Mouse (Mus musculus) heart, embryonic 16.5 days (tissue): ENCODE measurements around the gene A630001G21Rik. TPM values are rescaled to one million over a fixed set of nuclear protein-coding genes. Genes with fewer than 3 reads are reported as not detected.
A peak's percentile ranks its signal among the peaks of the same experiment; 100 is the strongest.

Source experiments
- ATAC-seq: fragments of 200-750 bp; cut with Nextera tagmentation; replicated peaks from 2 replicates; pipeline ENCODE4 v1.8.0; 2017; ENCODE audit warnings: moderate number of reproducible peaks; ENCODE audit not compliant: insufficient read depth, low FRiP score; ENCODE audit errors: extremely low read depth
- H3K27ac ChIP-seq: fragments of 300-500 bp; sonication (generic); 2 replicates; pipeline ENCODE4 v1.5.1; 2014; ENCODE audit warnings: mild to moderate bottlenecking, low read length, control low read depth, moderate library complexity
- H3K27me3 ChIP-seq: fragments of 300-500 bp; sonication (generic); 2 replicates; pipeline ENCODE4 v1.6.1; 2014; ENCODE audit warnings: low read length, mixed read lengths; ENCODE audit not compliant: control insufficient read depth, insufficient read depth
- H3K36me3 ChIP-seq: fragments of 300-500 bp; sonication (generic); 2 replicates; pipeline ENCODE4 v1.6.1; 2014; ENCODE audit not compliant: control insufficient read depth, insufficient read depth
- H3K4me1 ChIP-seq: fragments of 300-500 bp; sonication (generic); 2 replicates; pipeline ENCODE4 v1.6.1; 2014; ENCODE audit warnings: low read length, mixed read lengths; ENCODE audit not compliant: control insufficient read depth, insufficient read depth
- H3K4me2 ChIP-seq: fragments of 300-500 bp; sonication (generic); 2 replicates; pipeline ENCODE4 v1.6.1; 2014; ENCODE audit warnings: low read depth, mild to moderate bottlenecking, control low read depth, low read length
- H3K4me3 ChIP-seq: fragments of 300-500 bp; sonication (generic); 2 replicates; pipeline ENCODE4 v1.5.1; 2014; ENCODE audit warnings: mild to moderate bottlenecking, control low read depth, low read length
- H3K9ac ChIP-seq: fragments of 300-500 bp; sonication (generic); 2 replicates; pipeline ENCODE4 v1.6.1; 2014; ENCODE audit warnings: low read length, control low read depth
- H3K9me3 ChIP-seq: fragments of 300-500 bp; sonication (generic); replicated peaks from 2 replicates; pipeline ENCODE4 v1.6.1; 2016; ENCODE audit warnings: low read length; ENCODE audit not compliant: control insufficient read depth
- WGBS: fragments of 180-500 bp; shearing (Covaris S2); extraction: QIAGEN DNeasy Blood & Tissue Kit; methylation state at CpG from one replicate; pipeline ENCODE4 v1.1.7; 2014; 5-methylcytosine and 5-hydroxymethylcytosine counted together
- polyA plus RNA-seq: library from polyadenylated mRNA; unstranded; fragments of >200 nt; fragmentation: Nextera tagmentation; extraction: Ambion mirVana; gene quantifications from 2 replicates; pipeline ENCODE4 v1.2.1, GENCODE M21; 2015

Gene A630001G21Rik
- polyA plus RNA-seq, 1 experiment from 2014 or later = 2.6 TPM

DNA sequence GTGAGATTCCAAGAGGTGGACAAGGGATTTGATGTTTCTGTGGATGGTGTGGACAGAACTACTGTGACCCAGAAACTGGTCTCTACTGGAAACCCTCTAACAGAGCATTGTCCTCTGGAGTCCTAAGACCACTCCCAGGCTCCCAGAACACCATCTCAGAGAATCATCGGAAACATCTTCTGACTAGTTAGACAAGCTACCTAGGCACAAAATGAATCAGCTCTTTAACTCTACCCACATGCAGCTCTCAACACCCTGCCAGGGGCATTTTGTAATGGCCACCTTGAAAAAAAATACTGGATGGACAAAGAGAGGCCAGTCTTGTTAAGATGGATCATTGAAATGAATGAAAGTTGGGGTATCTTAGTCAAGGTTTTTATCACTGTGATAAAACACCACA is 72.9 kb downstream of the A630001G21Rik start:
- Histone ChIP-seq H3K9me3 (no peaks in the 10 kb centered on the region), H3K4me3 (no peak overlapping the region), H3K4me1 (peaks cover 5% of the 10 kb centered on the region; the same call in 1 of the 2 replicates), H3K27ac (no peak overlapping the region), H3K36me3 (no peaks in the 10 kb centered on the region), H3K4me2 (no peak overlapping the region), H3K9ac (no peak overlapping the region), H3K27me3 (no peaks in the 10 kb centered on the region)
- WGBS = 93% methylated on average over 1 of the region's 1 CpGs
- no peak for ATAC-seq

DNA sequence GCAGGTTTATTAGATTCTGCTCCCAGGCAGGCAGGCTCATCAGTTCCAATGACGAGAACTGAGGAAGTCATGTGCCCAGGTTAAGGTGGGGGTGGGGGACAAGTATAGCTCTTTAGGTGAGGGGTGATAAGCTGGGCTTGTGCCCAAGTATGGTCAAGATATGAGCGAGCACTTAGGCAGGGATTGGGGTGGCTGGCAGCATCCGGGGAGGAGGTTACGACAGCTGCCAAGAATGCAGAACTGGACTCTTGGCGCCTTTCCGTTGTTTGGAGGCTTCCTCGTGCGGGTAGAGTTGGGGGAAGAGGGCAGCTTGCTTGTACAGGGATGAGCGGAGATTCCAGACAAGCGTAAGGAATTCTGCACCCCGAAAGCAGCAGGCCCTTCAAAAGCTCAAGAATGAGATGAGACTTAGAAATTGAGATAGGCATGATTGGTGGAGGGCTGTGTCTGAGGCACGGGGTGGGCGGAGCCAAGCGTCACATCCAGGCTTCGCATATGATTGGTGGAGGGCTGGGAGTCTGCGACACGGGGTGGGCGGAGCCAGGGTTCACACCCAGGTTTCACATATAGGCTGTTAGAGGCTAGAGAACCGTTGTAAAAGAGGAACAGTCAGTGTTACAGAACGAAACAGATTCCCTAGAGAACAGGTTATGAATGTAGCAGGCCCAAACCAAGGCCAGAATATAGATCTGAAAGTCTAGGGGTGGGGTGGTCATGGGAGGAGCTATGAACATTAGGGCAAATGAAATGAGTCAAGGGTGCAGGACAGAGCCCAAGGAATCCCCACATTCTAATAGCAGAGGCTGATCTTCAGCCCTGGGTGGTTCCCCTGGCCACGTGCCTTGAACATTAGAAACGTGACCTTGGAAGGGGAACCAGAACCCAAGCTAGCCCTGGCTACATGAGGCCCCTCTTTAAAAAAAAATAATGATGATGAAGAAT is 74.9 kb downstream of the A630001G21Rik start:
- WGBS = 9% methylated on average over 22 of the region's 22 CpGs
- Histone ChIP-seq H3K9ac (peak overlapping the region; percentile 62), H3K4me2 (peak overlapping the region; percentile 76), H3K36me3 (no peaks in the 10 kb centered on the region), H3K27me3 (no peaks in the 10 kb centered on the region), H3K4me3 (peak overlapping the region; percentile 50), H3K27ac (peak overlapping the region; percentile 91), H3K4me1 (peaks cover 5% of the 10 kb centered on the region; the same call in 1 of the 2 replicates), H3K9me3 (no peaks in the 10 kb centered on the region)
- ATAC-seq = peak; percentile 97

- H3K9ac ChIP-seq = no peak overlapping the region
- no peaks in the 10 kb centered on the region for H3K9me3 ChIP-seq
- H3K36me3 ChIP-seq = no peaks in the 10 kb centered on the region
- peak overlapping the region; percentile 91 for H3K27ac ChIP-seq
- H3K4me1 ChIP-seq = peaks cover 5% of the 10 kb centered on the region; the same call in 1 of the 2 replicates
- no peak for ATAC-seq
- no peaks in the 10 kb centered on the region for H3K27me3 ChIP-seq
- H3K4me2 ChIP-seq = no peak overlapping the region
- WGBS = 70% methylated on average over 4 of the region's 4 CpGs
- no peak overlapping the region for H3K4me3 ChIP-seq
These were observed 75.9 kb downstream of the A630001G21Rik start for GRCm38 (mm10) chr1:85702531-85702930.

DNA sequence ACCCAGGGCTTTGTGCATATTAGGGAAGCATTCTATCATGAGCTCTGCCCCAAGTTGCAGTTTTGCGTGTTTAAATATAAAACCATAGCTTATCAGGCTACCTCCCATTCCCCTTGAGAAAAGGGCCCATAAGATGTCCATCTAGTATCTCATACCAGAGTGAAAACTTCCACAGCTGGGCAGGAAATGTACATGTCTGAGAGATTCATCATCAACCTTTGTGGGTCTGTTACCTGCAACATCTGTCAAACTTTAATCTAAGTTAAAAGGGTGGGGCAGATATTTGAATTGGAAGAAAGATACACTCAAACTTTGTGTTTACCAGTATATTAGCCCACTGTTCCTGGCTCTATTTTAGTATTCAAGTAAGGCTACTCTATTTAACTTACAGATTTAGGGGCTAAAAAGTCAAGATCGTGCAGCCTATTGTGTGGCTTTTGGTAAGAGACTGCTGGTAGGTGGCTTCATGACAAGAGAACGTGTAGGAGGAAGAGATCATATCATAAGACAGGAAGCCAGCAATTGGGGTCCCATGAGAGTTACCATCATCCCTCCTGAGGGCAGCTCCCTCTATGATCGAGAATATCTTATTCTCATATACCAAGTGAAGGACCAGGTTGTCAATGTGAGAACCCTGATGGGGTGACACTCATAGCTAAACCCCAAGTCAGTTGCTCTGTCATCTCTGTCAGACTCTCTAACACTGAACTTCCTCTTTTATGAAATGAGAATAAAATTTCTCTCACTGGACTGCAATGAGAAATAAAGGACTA is 80.5 kb downstream of the A630001G21Rik start:
- Histone ChIP-seq H3K27ac (no peak overlapping the region), H3K9me3 (no peaks in the 10 kb centered on the region), H3K36me3 (no peaks in the 10 kb centered on the region), H3K4me3 (no peak overlapping the region), H3K4me1 (peaks cover 5% of the 10 kb centered on the region), H3K27me3 (no peaks in the 10 kb centered on the region), H3K4me2 (no peak overlapping the region), H3K9ac (no peak overlapping the region)
- no peak for ATAC-seq
- WGBS = 72% methylated on average over 4 of the region's 4 CpGs

DNA sequence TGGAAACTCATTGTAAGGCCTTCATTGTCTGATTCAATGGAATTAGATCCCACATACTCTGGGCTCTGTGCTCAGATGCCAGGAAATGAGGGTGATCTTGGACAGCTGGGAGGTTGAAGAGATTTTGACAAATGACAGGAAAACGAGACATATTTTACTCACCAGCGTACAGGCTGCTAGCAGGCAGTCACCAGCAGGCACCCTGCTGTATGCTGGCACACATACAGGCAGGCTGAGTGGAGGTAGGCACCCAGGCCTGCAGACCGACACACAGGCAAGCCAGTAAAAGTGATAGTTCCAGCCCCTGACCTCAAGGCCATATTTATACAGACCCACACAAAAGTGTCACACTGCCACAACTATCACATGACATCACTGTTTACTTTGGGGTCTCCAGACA is 82.8 kb downstream of the A630001G21Rik start:
- WGBS = 64% methylated on average over 3 of the region's 3 CpGs
- H3K4me3 ChIP-seq = no peak overlapping the region
- peaks cover 2% of the 10 kb centered on the region; the same call in 1 of the 2 replicates for H3K4me1 ChIP-seq
- ATAC-seq = no peak
- H3K27ac ChIP-seq = no peak overlapping the region
- no peak overlapping the region for H3K4me2 ChIP-seq
- no peaks in the 10 kb centered on the region for H3K9me3 ChIP-seq
- no peaks in the 10 kb centered on the region for H3K27me3 ChIP-seq
- H3K36me3 ChIP-seq = no peaks in the 10 kb centered on the region
- H3K9ac ChIP-seq = no peak overlapping the region

- no peaks in the 10 kb centered on the region for H3K9me3 ChIP-seq
- no peak for ATAC-seq
- H3K4me2 ChIP-seq = no peak overlapping the region
- H3K9ac ChIP-seq = no peak overlapping the region
- H3K27me3 ChIP-seq = no peaks in the 10 kb centered on the region
- H3K27ac ChIP-seq = peak overlapping the region; percentile 14
- 48% methylated on average over 3 of the region's 3 CpGs for WGBS
- H3K4me3 ChIP-seq = no peak overlapping the region
- H3K36me3 ChIP-seq = no peaks in the 10 kb centered on the region
- H3K4me1 ChIP-seq = peaks cover 2% of the 10 kb centered on the region; the same call in 1 of the 2 replicates
These were observed 85.2 kb downstream of the A630001G21Rik start for GRCm38 (mm10) chr1:85693280-85693679.

DNA sequence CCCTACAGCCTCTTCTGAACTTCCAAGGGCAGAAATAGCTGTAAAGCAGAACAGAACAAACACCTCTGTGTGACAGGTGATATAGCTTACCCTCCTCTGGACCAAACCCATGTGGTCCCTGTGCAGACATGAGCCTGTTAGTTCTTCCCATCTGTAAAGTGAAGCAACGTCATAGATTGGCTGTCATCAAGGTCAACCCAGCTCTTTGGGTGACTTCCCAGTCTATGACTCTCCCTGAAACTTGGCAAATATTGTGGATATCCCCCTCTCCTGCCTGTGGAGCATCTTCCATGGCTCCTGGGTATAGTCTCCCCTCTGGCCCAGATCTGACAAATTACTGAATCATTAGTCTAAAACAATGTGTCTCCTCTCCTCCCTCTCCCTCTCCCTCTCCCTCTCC is 86.2 kb downstream of the A630001G21Rik start:
- H3K27me3 ChIP-seq = no peaks in the 10 kb centered on the region
- H3K27ac ChIP-seq = no peak overlapping the region
- H3K9ac ChIP-seq = no peak overlapping the region
- H3K4me2 ChIP-seq = no peak overlapping the region
- peaks cover 6% of the 10 kb centered on the region; the same call in 1 of the 2 replicates for H3K4me1 ChIP-seq
- no peak overlapping the region for H3K4me3 ChIP-seq
- 56% methylated on average over 1 of the region's 1 CpGs for WGBS
- ATAC-seq = no peak
- H3K9me3 ChIP-seq = no peaks in the 10 kb centered on the region
- H3K36me3 ChIP-seq = no peaks in the 10 kb centered on the region

GRCm38 (mm10) chr1:85690544-85690943 is 87.9 kb downstream of the A630001G21Rik start:
- Histone ChIP-seq H3K4me2 (no peak overlapping the region), H3K27me3 (no peaks in the 10 kb centered on the region), H3K9me3 (no peaks in the 10 kb centered on the region), H3K4me1 (peaks cover 6% of the 10 kb centered on the region; the same call in 1 of the 2 replicates), H3K36me3 (no peaks in the 10 kb centered on the region), H3K27ac (no peak overlapping the region), H3K4me3 (no peak overlapping the region), H3K9ac (no peak overlapping the region)
- ATAC-seq = no peak
- 67% methylated on average over 3 of the region's 3 CpGs for WGBS
